Mouse (Mus musculus) cerebellum, adult 2 months (tissue): ENCODE measurements around the gene Srpr.

ENCODE experiments used
- CTCF ChIP-seq: fragments of 200-500 bp; IDR thresholded peaks from 2 replicates; pipeline ENCODE4 v1.5.1; 2011; ENCODE audit warnings: low read depth, mild to moderate bottlenecking, control low read depth, low read length, moderate library complexity, borderline replicate concordance; ENCODE audit not compliant: insufficient read depth
- POLR2A ChIP-seq: fragments of 200-500 bp; IDR thresholded peaks from 2 replicates; pipeline ENCODE4 v1.6.1; 2011; ENCODE audit warnings: low read length, control low read depth, borderline replicate concordance; ENCODE audit not compliant: insufficient read depth

DNA sequence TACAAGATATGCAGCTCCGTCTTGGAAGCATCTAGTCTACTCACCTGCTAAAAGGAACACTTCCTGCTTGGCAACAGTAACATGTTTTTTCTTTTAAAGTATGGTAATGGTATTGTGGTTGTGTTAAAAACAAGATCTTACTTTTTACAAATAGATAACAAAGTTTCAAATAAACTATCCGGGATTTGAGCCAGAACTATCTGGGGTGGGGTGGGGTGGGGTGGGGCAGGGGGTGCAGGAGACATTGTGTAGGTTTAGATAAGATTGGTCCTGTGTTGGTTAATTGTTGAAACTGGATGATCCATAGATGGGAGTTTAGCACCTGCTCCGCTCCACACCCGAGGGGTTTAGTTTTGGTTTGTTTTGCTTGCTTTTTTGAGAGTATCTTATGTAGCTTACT, 62.4 kb downstream of the Srpr start:
- TF ChIP-seq CTCF (no peak), POLR2A (no peak)
